Mouse (Mus musculus): ENCODE measurements at regions not wholly inside any gene's neighbourhood (a gene's known extent, or its start where the extent isn't known, plus 50 kb on each side); places are given as distances from the start of the nearest gene placed in this dataset.

GRCm38 (mm10) chr13:29006467-29006866 lies 53.0 kb upstream of the Sox4 start:
- TF ChIP-seq POLR2A (IDR thresholded peaks at IDR 0.05; ENCODE audit: insufficient read depth, low read depth, low read length): no peak
- TF ChIP-seq CTCF (IDR thresholded peaks at IDR 0.05; ENCODE audit: insufficient read depth, low read depth, low read length): no peak

More at GRCm38 (mm10) chr13:29006467-29006866, 53.0 kb upstream of the Sox4 start:
- no peak overlapping the region for H3K4me3 ChIP-seq (ENCODE audit: insufficient read depth, low read depth, low read length)
- H3K27ac ChIP-seq (ENCODE audit: insufficient read depth, low read depth, low read length): no peak overlapping the region
- no peaks in the 10 kb centered on the region for H3K4me1 ChIP-seq (ENCODE audit: control insufficient read depth, insufficient read depth, low read length)

Measured in olfactory bulb, adult 2 months (tissue).